ENCODE assay signal across 8 mouse cellular contexts in genomic region chr13:74462699-74463385, GRCm38 (mm10). TPM values are rescaled to one million over a fixed set of nuclear protein-coding genes. Genes with fewer than 3 reads are reported as not detected.
DNase-seq lines count a peak whose midpoint lies in the region; ATAC-seq and TF ChIP-seq lines count a peak whose summit lies in the region.

No protein-coding gene starts in this region.

- H3K36me3 ChIP-seq in hindbrain, embryonic 13.5 days = 0 out of 2 replicates have a peak, but pooled peaks cover 5% of the 10 kb centered on the region

- no peaks in the 10 kb centered on the region for H3K9me3 ChIP-seq in hindbrain, embryonic 13.5 days

- no peaks in the 10 kb centered on the region for H3K27me3 ChIP-seq in Patski
- no peaks in the 10 kb centered on the region for H3K27me3 ChIP-seq in hindbrain, embryonic 13.5 days

- H3K4me1 ChIP-seq in hindbrain, embryonic 13.5 days (replicated peaks) = peaks cover 8% of the 10 kb centered on the region

- TF ChIP-seq CTCF in Patski (IDR thresholded peaks at IDR 0.05) = no peak

- H3K27ac ChIP-seq in hindbrain, embryonic 13.5 days = peak overlapping the region; percentile 93

- POLR2A ChIA-PET in Patski (lab: Charles Lee) = no interaction called here

- ATAC-seq in Patski = peak; percentile 100
- ATAC-seq in hindbrain, embryonic 13.5 days (ENCODE audit: low FRiP score) = peak; percentile 99

- in situ Hi-C loops in Patski (cut with MboI; ENCODE audit: low pct_unique_long_range_greater_than_20kb) = no loop called here

- H3K4me2 ChIP-seq in hindbrain, embryonic 13.5 days = peak overlapping the region; percentile 78

- peak overlapping the region; percentile 60 for H3K4me3 ChIP-seq in hindbrain, embryonic 13.5 days

- 1% methylated on average over 23 of the region's 23 CpGs for WGBS in hindbrain, embryonic 13.5 days

- CTCF ChIA-PET in Patski (lab: Charles Lee) = no interaction called here

- peak; percentile 27 for DNase-seq in Patski (ENCODE audit: low read depth, low spot score)
- peak; percentile 84 to 85 for DNase-seq in cerebellum, postnatal 14 days
- peak; percentile 63 to 66 for DNase-seq in frontal cortex, postnatal 14 days (ENCODE audit: low spot score in 2 of 2)
- peak; percentile 50 to 57 for DNase-seq in layer of hippocampus, postnatal 25 days (ENCODE audit: extremely low spot score in 1 of 2, low spot score in 1 of 2)
- DNase-seq in lung, postnatal 25 days (ENCODE audit: low spot score) = peak; percentile 86
- peak; percentile 88 for DNase-seq in retina, embryonic 14.5 days (ENCODE audit: low spot score)
- DNase-seq in thymus, postnatal 4 days = peak; percentile 68

- H3K9ac ChIP-seq in hindbrain, embryonic 13.5 days = peak overlapping the region; percentile 80

RNA-seq across cellular contexts. Expression of gene Zfp825, which starts 30.9 kb away (rescaled TPM):
- polyA plus RNA-seq in Patski (2021) = 8.8 TPM
- 17.3 and 17.8 TPM in 2 replicates for polyA plus RNA-seq in hindbrain, embryonic 13.5 days (2015; fragmentation: Nextera tagmentation; extraction: Ambion mirVana)
- 1 to 10 TPM; 6.5 to 7.5 TPM for total RNA-seq in layer of hippocampus, postnatal 25 days (2021)

Comparison
In these comparisons a context has a peak if more than half of its experiments do, and no peak if none do; other contexts are left out.
1. Peak in every context shown above with its lines: DNase-seq, ATAC-seq, H3K4me3 ChIP-seq and H3K27ac ChIP-seq.
2. DNase-seq: peak in every context shown above with its lines; median percentile 88 in retina, embryonic 14.5 days; 86 in lung, postnatal 25 days; 84 in cerebellum, postnatal 14 days; 68 in thymus, postnatal 4 days; 64 in frontal cortex, postnatal 14 days; 54 in layer of hippocampus, postnatal 25 days; 27 in Patski.